Mouse (Mus musculus): ENCODE measurements at regions not wholly inside any gene's neighbourhood (a gene's known extent, or its start where the extent isn't known, plus 50 kb on each side); places are given as distances from the start of the nearest gene placed in this dataset.

- TF ChIP-seq CTCF (IDR thresholded peaks at IDR 0.05; ENCODE audit: borderline replicate concordance, insufficient read depth, low read length) (no peak), POLR2A (IDR thresholded peaks at IDR 0.05; ENCODE audit: low read depth, low read length) (no peak)
Measured at GRCm38 (mm10) chr12:56246406-56246805, 99.3 kb downstream of the Mbip start.

Measured in embryonic fibroblast, embryonic 13.5 days (primary cell).